Mouse (Mus musculus) forebrain, postnatal 0 days (tissue): ENCODE data around the gene Slc5a5. TPM values are rescaled to one million over a fixed set of nuclear protein-coding genes. Genes with fewer than 3 reads are reported as not detected.

Experiments used
- ATAC-seq: fragments of 200-750 bp; cut with Nextera tagmentation; 2 replicates; pipeline ENCODE4 v1.8.0; 2017; ENCODE audit warnings: mild to moderate bottlenecking, moderate library complexity
- DNase-seq: peaks from one replicate; pipeline ENCODE4 v3.0.0-alpha.2; 2015
- H3K27ac ChIP-seq: fragments of 300-500 bp; sonication (generic); 2 replicates; pipeline ENCODE4 v1.5.1; 2014; ENCODE audit warnings: low read depth, mild to moderate bottlenecking, antibody characterized with exemption, low read length, moderate library complexity, mixed read lengths
- H3K27me3 ChIP-seq: fragments of 300-500 bp; sonication (generic); 2 replicates; pipeline ENCODE4 v1.6.1; 2014; ENCODE audit warnings: mild to moderate bottlenecking, low read length, mixed read lengths; ENCODE audit not compliant: insufficient read depth
- H3K36me3 ChIP-seq: fragments of 300-500 bp; sonication (generic); 2 replicates; pipeline ENCODE4 v1.6.1; 2014; ENCODE audit warnings: mild to moderate bottlenecking, moderate library complexity; ENCODE audit not compliant: insufficient read depth
- H3K4me1 ChIP-seq: fragments of 300-500 bp; sonication (generic); 2 replicates; pipeline ENCODE4 v1.6.1; 2014; ENCODE audit warnings: antibody characterized with exemption; ENCODE audit not compliant: insufficient read depth
- H3K4me2 ChIP-seq: fragments of 300-500 bp; sonication (generic); 2 replicates; pipeline ENCODE4 v1.6.1; 2014; ENCODE audit warnings: low read depth, mild to moderate bottlenecking, moderate library complexity
- H3K4me3 ChIP-seq: fragments of 300-500 bp; sonication (generic); 2 replicates; pipeline ENCODE4 v1.5.1; 2014; ENCODE audit warnings: low read depth, low read length, mixed read lengths
- H3K9ac ChIP-seq: fragments of 300-500 bp; sonication (generic); 2 replicates; pipeline ENCODE4 v1.6.1; 2014; ENCODE audit warnings: mild to moderate bottlenecking
- H3K9me3 ChIP-seq: fragments of 300-500 bp; sonication (generic); 2 replicates; pipeline ENCODE4 v1.6.1; 2016; ENCODE audit warnings: low read length
- CTCF ChIP-seq: sonication (generic); IDR thresholded peaks from 2 replicates; pipeline ENCODE4 v1.5.1; 2016; ENCODE audit warnings: antibody characterized with exemption, control low read depth, low read depth
- WGBS: fragments of 180-500 bp; shearing (Covaris S2); extraction: QIAGEN DNeasy Blood & Tissue Kit; methylation state at CpG from one replicate; pipeline ENCODE4 v1.1.7; 2014; 5-methylcytosine and 5-hydroxymethylcytosine counted together
- polyA plus RNA-seq: library from polyadenylated mRNA; unstranded; fragments of >200 nt; fragmentation: Nextera tagmentation; extraction: Ambion mirVana; gene quantifications from 2 replicates; pipeline ENCODE4 v1.2.1, GENCODE M21; 2015
- total RNA-seq: library from RNA; depleted of rRNA; stranded (reverse); fragments of >200 nt; gene quantifications from 2 replicates; pipeline ENCODE4 v1.2.3, GENCODE M21; 2014

Gene Slc5a5
- total and polyA plus RNA-seq, 2 experiments from 2014 or later = 2.2 to 3.6 TPM

GRCm38 (mm10) chr8:70912955-70913354, 20.4 kb upstream of the Slc5a5 start:
- TF ChIP-seq CTCF = no peak
- no peak; the same call in 1 of the 2 replicates for ATAC-seq
- Histone ChIP-seq H3K9me3 (no peaks in the 10 kb centered on the region), H3K27me3 (no peaks in the 10 kb centered on the region), H3K27ac (no peak overlapping the region), H3K4me3 (no peak overlapping the region), H3K9ac (no peak overlapping the region), H3K36me3 (peaks cover 67% of the 10 kb centered on the region), H3K4me1 (no peaks in the 10 kb centered on the region), H3K4me2 (no peak overlapping the region)
- 94% methylated on average over 30 of the region's 30 CpGs for WGBS
- no peak for DNase-seq

DNA sequence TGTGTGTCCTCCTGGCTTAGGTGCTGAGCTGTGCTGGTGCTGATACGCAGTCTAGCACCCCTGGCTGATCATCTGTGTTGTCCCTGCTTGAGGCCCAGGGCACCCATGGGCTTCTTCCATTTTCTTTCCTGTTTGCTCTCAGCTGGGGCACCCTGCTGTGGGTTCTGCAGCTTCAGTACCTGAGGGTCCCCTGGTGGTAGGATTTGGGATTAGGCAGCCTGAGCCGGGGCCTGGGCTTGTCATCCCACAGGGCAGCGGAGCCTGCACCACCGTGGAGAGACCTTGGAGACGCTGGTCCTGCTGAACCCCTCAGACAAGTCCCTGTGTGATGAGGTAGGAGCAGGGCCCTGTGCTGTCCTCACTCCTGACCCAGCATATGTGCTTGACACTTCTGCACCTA, 19.0 kb upstream of the Slc5a5 start:
- no peak overlapping the region for H3K4me2 ChIP-seq
- H3K27me3 ChIP-seq = no peaks in the 10 kb centered on the region
- no peak overlapping the region for H3K27ac ChIP-seq
- peaks cover 56% of the 10 kb centered on the region for H3K36me3 ChIP-seq
- no peaks in the 10 kb centered on the region for H3K9me3 ChIP-seq
- no peak overlapping the region for H3K4me3 ChIP-seq
- no peak for ATAC-seq
- no peak overlapping the region for H3K9ac ChIP-seq
- DNase-seq = no peak
- peak; percentile 41 for TF ChIP-seq CTCF
- 71% methylated on average over 5 of the region's 5 CpGs for WGBS
- H3K4me1 ChIP-seq = 0 out of 2 replicates have a peak, but pooled peaks cover 3% of the 10 kb centered on the region

DNA sequence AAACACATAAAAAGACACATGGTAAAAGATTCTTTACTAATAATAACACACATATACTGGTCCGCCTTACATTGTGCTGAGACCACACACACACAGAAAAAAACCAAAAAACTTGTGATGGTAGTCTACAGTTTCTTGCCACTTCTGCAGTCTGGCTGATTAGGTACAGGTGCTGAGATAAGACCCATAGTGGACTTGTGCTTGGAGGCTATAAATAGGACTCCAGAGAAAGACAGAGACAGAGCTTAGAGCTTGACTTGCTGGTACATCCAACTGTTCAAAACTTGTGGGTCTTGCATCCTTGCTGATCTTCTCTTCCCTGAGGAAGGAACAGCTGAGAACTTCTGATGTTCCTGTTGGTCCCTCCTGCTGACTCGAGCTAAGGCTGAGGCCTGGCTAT, 15.0 kb upstream of the Slc5a5 start:
- no peaks in the 10 kb centered on the region for H3K27me3 ChIP-seq
- no peak overlapping the region for H3K4me3 ChIP-seq
- no peak for ATAC-seq
- peaks cover 17% of the 10 kb centered on the region for H3K36me3 ChIP-seq
- TF ChIP-seq CTCF = no peak
- H3K4me2 ChIP-seq = no peak overlapping the region
- 0 out of 2 replicates have a peak, but pooled peaks cover 3% of the 10 kb centered on the region for H3K4me1 ChIP-seq
- DNase-seq = no peak
- WGBS = 92% methylated on average over 2 of the region's 2 CpGs
- no peak overlapping the region for H3K9ac ChIP-seq
- H3K27ac ChIP-seq = no peak overlapping the region
- no peaks in the 10 kb centered on the region for H3K9me3 ChIP-seq

- H3K4me2 ChIP-seq = peak within 1 kb of the TSS; percentile 90
- peak within 1 kb of the TSS; percentile 83 for H3K4me3 ChIP-seq
- H3K4me1 ChIP-seq = 0 out of 2 replicates have a peak, but pooled peaks cover 3% of the 10 kb centered on the region
- no peaks in the 10 kb centered on the region for H3K9me3 ChIP-seq
- H3K27ac ChIP-seq = peak within 1 kb of the TSS; percentile 93
- no peaks in the 10 kb centered on the region for H3K27me3 ChIP-seq
- DNase-seq = peak; percentile 94
- no peak for TF ChIP-seq CTCF
- 2% methylated on average over 69 of the region's 86 CpGs for WGBS
- H3K36me3 ChIP-seq = peaks cover 8% of the 10 kb centered on the region; the same call in 1 of the 2 replicates
- peak; percentile 98 for ATAC-seq
- H3K9ac ChIP-seq = peak within 1 kb of the TSS; percentile 84
Observed at GRCm38 (mm10) chr8:70905831-70906736, 13.5 kb upstream of the Slc5a5 start, which contains the start of gene Map1s. Gene Map1s, plus strand, starts transcription at chr8:70905932.

- Histone ChIP-seq H3K9ac (peak overlapping the region; percentile 84), H3K27me3 (no peaks in the 10 kb centered on the region), H3K36me3 (0 out of 2 replicates have a peak, but pooled peaks cover 3% of the 10 kb centered on the region), H3K4me2 (peak overlapping the region; percentile 90), H3K27ac (peak overlapping the region; percentile 93), H3K9me3 (no peaks in the 10 kb centered on the region), H3K4me3 (peak overlapping the region; percentile 83), H3K4me1 (0 out of 2 replicates have a peak, but pooled peaks cover 3% of the 10 kb centered on the region)
- no peak for TF ChIP-seq CTCF
- DNase-seq (no peak), ATAC-seq (peak; percentile 40)
- WGBS = 17% methylated on average over 8 of the region's 8 CpGs
Observed at GRCm38 (mm10) chr8:70905463-70905830, 12.9 kb upstream of the Slc5a5 start.

- Histone ChIP-seq H3K27me3 (no peaks in the 10 kb centered on the region), H3K27ac (no peak overlapping the region), H3K4me3 (no peak overlapping the region), H3K4me1 (0 out of 2 replicates have a peak, but pooled peaks cover 3% of the 10 kb centered on the region), H3K9ac (no peak overlapping the region), H3K36me3 (0 out of 2 replicates have a peak, but pooled peaks cover 3% of the 10 kb centered on the region), H3K9me3 (no peaks in the 10 kb centered on the region), H3K4me2 (no peak overlapping the region)
- TF ChIP-seq CTCF = no peak
- no peak for DNase-seq
- WGBS = 69% methylated on average over 4 of the region's 4 CpGs
- ATAC-seq = no peak
Observed at GRCm38 (mm10) chr8:70904532-70904931, 12.0 kb upstream of the Slc5a5 start.

DNA sequence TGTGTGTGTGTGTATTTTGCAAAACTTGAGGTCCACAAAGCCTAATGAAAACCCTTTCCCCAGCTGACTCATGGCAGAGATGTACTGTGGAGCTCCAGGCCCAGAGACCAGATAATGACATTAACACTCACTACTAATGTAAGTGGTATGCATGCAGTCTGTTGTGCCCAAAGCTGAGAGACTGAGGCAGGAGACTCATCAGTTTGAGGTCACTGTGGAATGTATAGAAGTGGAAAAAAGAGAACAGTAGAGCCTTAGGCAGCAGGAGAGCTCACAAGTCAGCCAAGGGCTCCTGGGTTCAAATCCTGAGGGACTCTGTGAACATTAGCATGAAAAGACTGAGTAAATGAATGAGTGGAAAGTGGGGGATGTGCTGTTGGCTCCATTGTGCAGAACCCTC, 11.0 kb upstream of the Slc5a5 start:
- Histone ChIP-seq H3K27ac (no peak overlapping the region), H3K4me1 (0 out of 2 replicates have a peak, but pooled peaks cover 3% of the 10 kb centered on the region), H3K9me3 (no peaks in the 10 kb centered on the region), H3K9ac (no peak overlapping the region), H3K27me3 (no peaks in the 10 kb centered on the region), H3K4me2 (no peak overlapping the region), H3K4me3 (no peak overlapping the region), H3K36me3 (no peaks in the 10 kb centered on the region)
- no peak for DNase-seq
- no peak for TF ChIP-seq CTCF
- no peak for ATAC-seq
